Mouse (Mus musculus): ENCODE results near the gene Ier3.

Ier3 gene

GRCm38 (mm10) chr17:35821439-35822430 lies at the start of gene Ier3:
Gene Ier3, plus strand, starts transcription at chr17:35821684.
- in situ Hi-C loops (cut with MboI, MseI): no loop called here

DNA sequence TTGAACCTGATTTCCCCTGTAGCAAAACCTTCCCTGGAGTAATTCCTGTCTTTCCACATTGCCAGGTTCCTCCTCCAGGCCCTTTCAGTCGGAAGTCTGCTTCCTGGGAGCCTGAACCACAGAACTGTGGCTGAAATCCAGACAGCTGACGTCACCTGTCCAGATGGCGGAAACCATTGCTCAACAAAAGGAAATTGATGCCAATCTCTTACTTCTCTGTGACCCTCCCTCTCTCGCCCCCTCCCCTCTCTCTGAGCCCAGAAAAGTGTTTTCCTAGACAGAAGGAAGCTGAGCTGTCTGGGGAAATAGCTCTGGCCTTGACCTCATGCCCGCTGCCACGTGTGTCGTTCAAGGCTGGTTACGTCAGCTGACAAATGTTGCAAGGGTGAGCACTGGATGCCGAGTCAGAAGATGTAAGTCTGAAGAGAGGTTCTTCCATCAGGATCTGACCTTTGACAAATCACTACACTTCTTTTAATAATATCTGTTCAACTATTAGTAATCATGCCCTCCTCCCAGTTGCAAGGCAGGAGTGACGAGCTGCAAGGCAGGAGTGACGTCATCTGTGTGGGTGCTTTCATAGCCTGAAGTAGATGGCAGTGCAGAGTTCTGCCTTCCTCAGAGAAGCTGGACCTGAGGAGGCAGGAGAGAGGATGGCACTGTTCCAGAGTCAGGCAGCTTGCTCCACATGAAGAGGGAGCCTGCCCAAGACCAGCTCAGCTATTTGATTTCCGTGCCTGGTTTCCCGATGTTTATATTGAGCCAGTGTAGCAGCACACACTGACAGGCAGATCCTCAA lies 44.5 kb upstream of the Ier3 start:
- in situ Hi-C loops (cut with MboI, MseI): no loop called here

GRCm38 (mm10) chr17:35778965-35779364 lies 42.5 kb upstream of the Ier3 start:
- in situ Hi-C loops (cut with MboI, MseI): no loop called here

DNA sequence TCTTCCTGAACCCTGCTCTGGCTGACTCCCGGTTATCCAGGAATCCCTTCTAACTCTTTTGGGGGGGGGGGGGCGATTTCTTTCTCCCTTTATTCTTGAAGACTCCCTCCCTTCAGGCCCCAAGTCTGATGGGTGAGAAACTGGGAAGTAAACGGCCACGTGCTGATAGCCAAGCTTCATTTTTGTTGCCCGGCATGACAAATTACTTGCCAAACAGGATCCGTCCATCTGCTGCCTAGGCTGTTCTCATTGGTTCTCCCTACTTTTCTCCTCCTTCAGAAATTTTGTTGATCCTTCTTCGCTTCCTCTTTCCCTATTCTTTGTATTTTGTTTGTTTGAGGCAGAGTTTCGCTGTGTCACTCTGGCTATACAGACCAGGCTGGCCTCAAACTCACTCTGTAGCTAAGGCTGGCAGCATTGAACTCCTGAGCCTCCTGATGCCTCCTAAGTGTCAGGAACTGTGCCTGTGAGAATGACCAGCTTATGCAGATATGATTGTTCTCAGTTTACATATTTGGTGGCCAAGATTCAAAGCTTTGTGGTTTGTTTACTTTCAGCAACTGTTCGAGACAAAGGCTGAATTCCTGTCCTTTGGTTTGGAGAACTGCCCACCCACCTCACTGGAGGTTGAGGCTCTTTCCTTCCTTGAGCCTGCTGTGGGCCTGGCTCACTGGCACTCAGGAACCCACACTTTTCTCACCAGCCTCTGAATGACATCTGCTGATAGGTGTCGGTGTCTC lies 41.8 kb upstream of the Ier3 start:
- in situ Hi-C loops (cut with MboI, MseI): no loop called here

DNA sequence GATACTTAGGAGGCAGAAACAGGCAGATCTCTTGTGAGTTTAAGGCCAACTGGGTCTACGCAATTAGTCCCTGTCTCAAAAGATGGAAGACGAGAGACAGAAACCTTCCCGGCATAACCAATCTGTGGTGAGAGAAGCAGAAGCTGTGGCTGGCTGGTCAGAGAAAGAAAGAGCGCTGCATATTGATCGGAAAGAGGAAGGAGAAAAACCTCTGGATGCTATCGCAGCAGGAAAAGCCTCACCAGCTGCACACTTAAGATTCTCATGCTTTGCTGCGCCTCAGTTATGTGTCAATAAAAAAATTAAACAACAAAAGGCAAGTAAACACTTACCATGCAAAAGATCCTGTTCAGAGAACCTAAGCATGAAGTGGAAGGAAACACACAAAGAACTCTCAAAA lies 41.1 kb upstream of the Ier3 start:
- in situ Hi-C loops (cut with MboI, MseI): no loop called here

- in situ Hi-C loops (cut with MboI, MseI): no loop called here
Measured at GRCm38 (mm10) chr17:35782398-35782797, 39.1 kb upstream of the Ier3 start.

DNA sequence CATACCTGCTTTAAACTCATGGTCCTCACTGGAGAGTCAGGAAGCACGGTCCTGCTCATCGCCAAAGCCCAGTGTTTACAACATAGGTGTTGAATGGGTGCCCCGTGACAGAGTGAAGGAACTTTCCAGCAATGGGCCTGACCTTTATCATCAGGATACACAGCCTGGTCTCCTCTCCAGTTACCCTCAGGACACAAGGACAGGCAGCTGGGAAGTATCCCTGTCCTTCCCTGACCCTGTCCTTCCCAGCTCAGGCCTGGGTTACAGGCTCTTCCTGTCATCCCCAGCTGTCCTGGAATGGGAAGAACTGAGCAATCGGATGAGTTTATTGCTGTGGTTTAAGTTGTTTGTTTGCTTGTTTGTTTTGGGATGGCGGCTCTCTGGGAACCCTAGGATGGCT lies 38.6 kb upstream of the Ier3 start:
- in situ Hi-C loops (cut with MboI, MseI): no loop called here

- in situ Hi-C loops (cut with MboI, MseI): no loop called here
Measured at GRCm38 (mm10) chr17:35783944-35784343, 37.5 kb upstream of the Ier3 start.

DNA sequence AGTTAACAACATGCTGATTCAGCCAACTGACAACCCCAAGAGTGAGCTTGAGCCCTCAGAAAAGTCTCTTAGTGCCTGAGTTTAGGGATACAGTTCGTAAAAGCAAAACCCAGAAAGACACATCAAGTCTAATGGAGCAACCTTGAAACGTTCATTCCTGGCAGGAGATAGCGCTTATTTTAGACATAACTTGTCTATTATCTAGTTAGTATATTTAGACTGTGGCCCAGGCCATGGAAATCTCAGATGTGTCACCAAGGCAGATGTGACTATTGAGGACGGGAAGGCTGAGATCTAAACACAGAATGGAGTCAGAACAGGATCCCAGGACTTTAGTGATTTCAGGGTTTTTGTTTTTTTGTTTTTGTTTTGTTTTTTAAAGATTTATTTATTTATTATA lies 36.3 kb upstream of the Ier3 start:
- in situ Hi-C loops (cut with MboI, MseI): no loop called here

GRCm38 (mm10) chr17:35787493-35787892 lies 34.0 kb upstream of the Ier3 start:
- in situ Hi-C loops (cut with MboI, MseI): no loop called here

DNA sequence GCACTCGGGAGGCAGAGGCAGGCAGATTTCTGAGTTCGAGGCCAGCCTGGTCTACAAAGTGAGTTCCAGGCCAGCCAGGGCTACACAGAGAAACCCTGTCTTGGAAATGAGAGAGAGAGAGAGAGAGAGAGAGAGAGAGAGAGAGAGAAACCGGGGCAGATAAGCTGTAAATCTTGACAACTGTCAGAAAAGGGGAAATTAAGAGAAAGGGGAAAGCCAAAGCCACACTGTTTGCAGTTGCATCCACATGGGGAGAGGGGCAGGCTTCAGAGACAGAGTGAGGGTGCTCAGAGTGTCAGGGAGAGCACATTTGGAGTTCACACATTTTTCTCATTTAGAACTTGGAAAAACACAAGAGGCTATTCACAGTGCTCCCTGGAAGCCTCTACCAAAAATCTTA lies 33.5 kb upstream of the Ier3 start:
- in situ Hi-C loops (cut with MboI, MseI): no loop called here

DNA sequence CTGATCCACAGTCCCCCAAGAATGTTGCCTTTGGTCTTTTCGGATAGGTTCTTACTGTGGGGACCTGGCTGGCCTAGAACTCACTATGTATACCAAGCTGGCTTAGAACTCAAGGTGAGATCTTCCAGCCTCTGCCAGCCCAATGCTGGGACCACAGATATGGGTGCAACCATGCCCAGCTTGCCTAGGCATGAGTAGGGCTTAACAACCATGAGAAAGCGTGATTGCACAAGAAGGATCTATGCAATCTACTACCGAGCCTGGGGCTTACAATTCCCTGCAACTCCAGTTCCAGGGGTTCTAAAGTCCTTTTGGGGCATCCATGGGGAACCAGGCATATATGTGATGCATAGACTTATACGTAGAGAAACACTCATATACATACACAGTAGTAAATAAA lies 30.6 kb upstream of the Ier3 start:
- in situ Hi-C loops (cut with MboI, MseI): no loop called here

DNA sequence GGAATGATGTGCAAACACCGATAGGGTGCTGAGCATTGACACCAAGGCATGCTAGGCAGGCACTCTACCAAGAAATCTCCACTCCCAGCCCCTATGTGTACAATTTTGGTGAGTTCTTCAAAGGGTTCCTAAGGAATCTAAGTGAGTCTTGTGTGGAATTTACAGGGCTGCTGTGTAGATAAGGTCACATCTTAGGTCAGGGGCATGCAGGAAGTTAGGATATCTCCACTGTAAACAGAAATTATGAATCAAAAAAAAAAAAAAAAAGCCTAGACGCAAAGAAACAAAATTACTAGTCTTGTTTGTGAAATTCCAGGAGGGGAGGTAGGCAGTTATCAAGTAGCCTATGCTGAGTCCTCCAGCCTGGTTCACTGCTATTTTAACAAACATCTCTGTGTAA lies 28.6 kb upstream of the Ier3 start:
- in situ Hi-C loops (cut with MboI, MseI): no loop called here

- in situ Hi-C loops (cut with MboI, MseI): no loop called here
Measured at GRCm38 (mm10) chr17:35795099-35795498, 26.4 kb upstream of the Ier3 start.

DNA sequence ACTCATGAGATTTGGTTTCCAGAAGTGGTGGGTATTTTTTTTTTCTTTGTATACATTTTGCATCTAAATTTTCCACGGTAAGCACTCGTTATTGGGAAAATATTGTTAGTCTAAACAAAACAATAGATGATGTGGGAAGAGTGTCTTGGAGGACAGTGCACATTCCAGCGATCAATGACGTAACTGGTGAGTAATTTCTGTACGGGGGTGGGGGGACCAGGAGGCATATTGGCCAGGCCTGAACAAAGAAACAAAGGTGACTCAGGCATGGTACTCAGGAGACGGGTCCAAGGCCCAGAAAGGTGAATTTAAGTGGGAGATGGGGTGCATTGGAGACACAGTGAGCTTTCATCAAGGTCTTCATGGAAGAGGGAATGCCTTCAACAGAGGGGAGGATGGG lies 25.8 kb upstream of the Ier3 start:
- in situ Hi-C loops (cut with MboI, MseI): no loop called here

DNA sequence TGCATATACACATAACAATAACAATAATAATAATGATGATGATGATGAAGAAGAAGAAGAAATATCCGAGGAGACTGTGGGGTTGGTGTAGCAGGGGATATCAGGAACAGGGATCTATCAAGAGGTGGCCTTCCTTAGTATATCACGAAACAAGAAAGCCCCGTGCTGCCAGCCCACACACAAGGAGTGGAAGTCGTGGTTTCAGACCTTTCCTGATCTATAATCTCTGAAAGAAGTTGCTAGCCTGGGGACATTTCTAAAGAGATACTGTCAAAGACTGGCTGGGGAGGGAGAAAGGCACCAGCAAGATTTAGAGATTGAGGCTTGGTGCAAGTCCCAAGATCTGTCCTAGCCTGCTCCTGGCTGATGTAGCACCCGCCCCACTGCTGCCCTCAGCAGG lies 24.6 kb upstream of the Ier3 start:
- in situ Hi-C loops (cut with MboI, MseI): no loop called here

DNA sequence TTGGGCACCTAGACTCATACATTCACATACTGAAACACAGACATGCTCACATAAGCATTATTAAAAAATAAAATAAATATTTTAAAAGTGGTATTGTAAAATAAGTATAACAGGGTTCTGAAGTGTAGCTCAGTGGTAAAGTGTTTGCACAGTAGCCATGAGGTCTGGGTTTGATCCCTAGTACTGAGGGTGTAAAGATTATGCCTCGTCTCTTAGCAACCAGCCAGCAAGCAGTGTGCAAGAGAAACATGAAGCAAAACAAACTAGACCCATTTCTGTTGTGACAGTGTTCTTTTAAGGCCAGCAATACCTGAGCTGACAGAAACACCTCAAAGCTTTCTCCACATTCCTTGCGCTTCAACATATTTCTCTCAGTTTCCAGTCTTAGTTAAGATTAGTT lies 20.6 kb upstream of the Ier3 start:
- in situ Hi-C loops (cut with MboI, MseI): no loop called here

DNA sequence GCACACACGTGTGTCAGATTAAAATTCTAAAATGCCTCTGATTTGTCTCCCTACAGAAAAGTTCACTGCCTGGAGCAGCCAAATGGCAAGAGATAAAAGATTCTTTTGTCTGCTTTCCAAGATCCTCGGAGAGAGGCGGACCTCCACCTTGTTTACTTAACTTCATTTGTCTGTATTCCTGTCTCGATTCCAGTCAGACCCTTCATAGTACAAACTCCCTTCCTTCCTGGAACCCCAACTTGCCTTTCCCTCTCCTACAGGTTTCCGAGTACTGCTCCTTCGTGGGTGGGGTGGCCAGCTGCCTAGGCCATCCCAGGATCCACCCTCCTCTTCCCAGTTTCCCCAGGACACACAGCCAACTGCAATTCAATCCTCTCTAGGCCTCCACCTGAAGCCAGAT lies 18.5 kb upstream of the Ier3 start:
- in situ Hi-C loops (cut with MboI, MseI): no loop called here

- in situ Hi-C loops (cut with MboI, MseI): no loop called here
Measured at GRCm38 (mm10) chr17:35803858-35804399, 17.6 kb upstream of the Ier3 start.

DNA sequence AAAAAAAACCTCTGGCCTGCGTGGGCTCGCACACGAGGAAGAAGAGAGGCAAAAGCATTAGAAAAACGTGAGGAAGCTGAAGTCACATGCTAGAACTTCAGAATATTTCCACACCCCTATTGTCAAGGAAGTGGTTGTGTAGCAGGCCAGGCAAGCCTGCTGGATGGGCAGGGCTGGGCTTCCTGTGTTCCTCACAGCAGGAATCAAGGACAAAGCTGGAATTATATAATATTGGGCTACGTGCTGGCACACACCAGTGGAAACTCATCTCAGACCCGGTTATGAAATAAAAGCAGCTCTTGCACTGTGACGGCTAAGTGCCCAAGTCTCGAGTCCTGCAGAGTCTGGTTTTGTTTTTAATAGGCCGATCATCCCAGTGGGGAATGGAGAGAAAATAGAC lies 13.4 kb upstream of the Ier3 start:
- in situ Hi-C loops (cut with MboI, MseI): no loop called here

GRCm38 (mm10) chr17:35809395-35809794 lies 12.1 kb upstream of the Ier3 start:
- in situ Hi-C loops (cut with MboI, MseI): no loop called here

Measured in T-helper 17 cell (primary cell).